Mouse (Mus musculus): ENCODE measurements at regions not wholly inside any gene's neighbourhood (a gene's known extent, or its start where the extent isn't known, plus 50 kb on each side); places are given as distances from the start of the nearest gene placed in this dataset.
A peak's percentile ranks its signal among the peaks of the same experiment; 100 is the strongest.

DNA sequence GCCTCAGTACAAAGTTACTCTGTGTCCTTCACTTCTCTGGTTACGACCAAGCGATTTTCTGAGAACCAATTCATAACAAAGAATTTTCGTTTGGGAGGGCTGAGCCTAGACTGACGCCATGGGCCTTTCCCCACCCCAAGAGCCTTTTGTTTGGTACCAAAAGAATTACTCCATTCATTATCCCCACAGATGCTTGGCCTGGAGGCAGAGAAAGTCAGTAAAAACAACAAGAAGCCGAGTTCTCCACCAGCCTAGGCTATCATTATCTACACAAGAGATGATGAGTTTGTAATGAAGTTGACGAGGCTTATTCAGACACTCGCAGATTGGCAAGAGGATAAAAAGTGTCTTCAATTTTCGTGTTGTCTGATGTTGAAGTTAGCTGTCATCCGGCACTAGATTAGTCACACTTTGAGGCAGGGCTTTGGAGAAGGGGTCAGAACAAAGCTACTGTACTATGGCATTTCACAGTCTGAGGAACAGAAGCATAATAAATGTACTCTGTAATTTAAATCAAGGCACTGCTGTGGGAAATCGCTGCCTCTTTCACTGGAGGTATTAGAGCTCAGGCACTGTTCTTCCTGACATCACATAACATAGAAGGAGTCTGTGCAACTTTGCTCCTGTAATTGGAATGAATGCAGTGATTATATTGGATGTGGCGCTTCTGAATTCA lies 296.9 kb upstream of the Fign start:
- H3K36me3 ChIP-seq (replicated peaks; ENCODE audit: control insufficient read depth, insufficient read depth), result no peaks in the 10 kb centered on the region
- no peak overlapping the region for H3K9ac ChIP-seq
- H3K4me2 ChIP-seq (replicated peaks), result peak overlapping the region; percentile 17; the same call in 1 of the 2 replicates
- ATAC-seq (ENCODE audit: low FRiP score) (peak; percentile 86), DNase-seq (ENCODE audit: low spot score) (peak; percentile 48)
- H3K9me3 ChIP-seq (ENCODE audit: control insufficient read depth, low read length), result no peaks in the 10 kb centered on the region
- H3K4me1 ChIP-seq (replicated peaks; ENCODE audit: control insufficient read depth, insufficient read depth, low read length), result peaks cover 14% of the 10 kb centered on the region
- 9% methylated on average over 11 of the region's 11 CpGs for WGBS
- peak overlapping the region; percentile 61 for H3K27ac ChIP-seq
- no peak overlapping the region for H3K4me3 ChIP-seq (replicated peaks; ENCODE audit: low read length)
- H3K27me3 ChIP-seq (ENCODE audit: control insufficient read depth, insufficient read depth, low read length), result no peaks in the 10 kb centered on the region

DNA sequence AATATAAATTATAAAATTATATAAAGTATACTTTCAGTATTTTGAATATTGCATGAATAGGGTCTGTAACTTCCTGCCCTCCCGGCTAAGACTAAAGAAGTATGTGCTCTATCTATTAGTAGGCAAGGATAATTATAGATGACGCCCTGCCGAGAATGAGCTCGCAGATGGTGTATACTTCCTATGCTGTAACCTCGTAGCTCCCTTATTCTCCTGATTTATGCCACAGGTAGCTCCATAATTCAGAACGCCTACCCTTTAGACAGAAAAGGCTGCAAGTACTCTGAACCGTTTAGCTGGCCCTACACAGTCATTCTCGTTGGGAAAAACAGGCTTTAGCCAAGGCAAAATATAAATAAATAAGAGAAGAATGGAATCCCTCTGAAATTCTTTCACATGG lies 296.4 kb upstream of the Fign start:
- no peak overlapping the region for H3K9ac ChIP-seq
- H3K4me2 ChIP-seq (replicated peaks), result no peak overlapping the region
- no peaks in the 10 kb centered on the region for H3K27me3 ChIP-seq (ENCODE audit: control insufficient read depth, insufficient read depth, low read length)
- no peaks in the 10 kb centered on the region for H3K9me3 ChIP-seq (ENCODE audit: control insufficient read depth, low read length)
- H3K4me3 ChIP-seq (replicated peaks; ENCODE audit: low read length), result no peak overlapping the region
- DNase-seq (ENCODE audit: low spot score) (no peak), ATAC-seq (ENCODE audit: low FRiP score) (peak; percentile 41; the same call in 1 of the 2 replicates)
- H3K36me3 ChIP-seq (replicated peaks; ENCODE audit: control insufficient read depth, insufficient read depth), result no peaks in the 10 kb centered on the region
- H3K27ac ChIP-seq, result peak overlapping the region; percentile 61; the same call in 1 of the 2 replicates
- 23% methylated on average over 8 of the region's 8 CpGs for WGBS
- peaks cover 14% of the 10 kb centered on the region for H3K4me1 ChIP-seq (replicated peaks; ENCODE audit: control insufficient read depth, insufficient read depth, low read length)

DNA sequence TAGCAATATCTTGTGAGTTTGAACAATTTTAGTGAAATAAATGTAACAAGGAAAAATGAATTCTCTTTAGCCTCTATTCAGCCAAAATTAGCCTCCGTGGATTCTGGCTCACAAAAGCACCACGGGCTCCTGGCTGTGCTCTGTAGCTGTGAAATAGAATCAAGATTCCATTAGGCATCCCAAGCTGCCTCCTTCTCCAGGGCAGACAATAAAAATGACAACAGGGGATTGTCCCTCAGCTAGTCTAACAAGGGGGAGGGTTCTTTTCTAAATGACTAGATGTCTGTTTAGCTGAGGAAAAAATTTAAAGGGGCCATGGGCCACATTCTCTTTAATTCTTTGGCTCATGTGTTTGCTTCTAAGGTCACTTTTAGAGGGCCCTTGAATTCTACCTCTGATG lies 272.0 kb upstream of the Fign start:
- Histone ChIP-seq H3K9ac (no peak overlapping the region), H3K27me3 (ENCODE audit: control insufficient read depth, insufficient read depth, low read length) (no peaks in the 10 kb centered on the region), H3K4me3 (replicated peaks; ENCODE audit: low read length) (no peak overlapping the region), H3K27ac (peak overlapping the region; percentile 21; the same call in 1 of the 2 replicates), H3K36me3 (replicated peaks; ENCODE audit: control insufficient read depth, insufficient read depth) (no peaks in the 10 kb centered on the region), H3K9me3 (ENCODE audit: control insufficient read depth, low read length) (no peaks in the 10 kb centered on the region), H3K4me1 (replicated peaks; ENCODE audit: control insufficient read depth, insufficient read depth, low read length) (peaks cover 6% of the 10 kb centered on the region), H3K4me2 (replicated peaks) (0 out of 2 replicates have a peak overlapping the region, but pooled peaks have one; percentile 2)
- DNase-seq (ENCODE audit: low spot score) (no peak), ATAC-seq (ENCODE audit: low FRiP score) (peak; percentile 60; the same call in 1 of the 2 replicates)
- WGBS, result 3% methylated on average over 2 of the region's 2 CpGs

- no peaks in the 10 kb centered on the region for H3K36me3 ChIP-seq (replicated peaks; ENCODE audit: control insufficient read depth, insufficient read depth)
- no peaks in the 10 kb centered on the region for H3K9me3 ChIP-seq (ENCODE audit: control insufficient read depth, low read length)
- H3K4me3 ChIP-seq (replicated peaks; ENCODE audit: low read length), result no peak overlapping the region
- peaks cover 6% of the 10 kb centered on the region for H3K4me1 ChIP-seq (replicated peaks; ENCODE audit: control insufficient read depth, insufficient read depth, low read length)
- H3K9ac ChIP-seq, result no peak overlapping the region
- H3K27me3 ChIP-seq (ENCODE audit: control insufficient read depth, insufficient read depth, low read length), result no peaks in the 10 kb centered on the region
- no peak overlapping the region for H3K27ac ChIP-seq
- no peak overlapping the region for H3K4me2 ChIP-seq (replicated peaks)
- DNase-seq (ENCODE audit: low spot score), result no peak
- ATAC-seq (ENCODE audit: low FRiP score), result no peak
- WGBS, result 64% methylated on average over 7 of the region's 7 CpGs
Observed at GRCm38 (mm10) chr2:64367188-64367587, 269.4 kb upstream of the Fign start.

DNA sequence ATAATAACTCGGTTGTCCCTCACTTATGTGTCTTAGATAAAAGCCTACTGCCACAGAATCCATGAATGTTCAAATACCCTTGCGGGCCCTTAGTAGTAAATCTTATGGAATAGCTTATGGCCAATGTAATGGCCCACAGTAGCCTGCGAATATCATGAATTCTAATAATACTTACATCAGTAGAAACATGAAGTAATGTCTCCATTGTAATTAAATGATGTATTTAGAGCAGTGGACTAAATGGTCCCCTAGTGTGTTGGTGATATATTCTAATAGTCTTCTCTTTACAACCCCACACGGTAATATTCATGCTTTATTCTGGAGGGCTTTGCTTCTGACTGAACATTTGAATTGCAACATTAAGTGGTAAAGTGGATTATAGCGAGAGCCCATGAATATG lies 268.7 kb upstream of the Fign start:
- 62% methylated on average over 5 of the region's 5 CpGs for WGBS
- Histone ChIP-seq H3K9me3 (ENCODE audit: control insufficient read depth, low read length) (no peaks in the 10 kb centered on the region), H3K4me2 (replicated peaks) (no peak overlapping the region), H3K4me3 (replicated peaks; ENCODE audit: low read length) (no peak overlapping the region), H3K9ac (no peak overlapping the region), H3K36me3 (replicated peaks; ENCODE audit: control insufficient read depth, insufficient read depth) (no peaks in the 10 kb centered on the region), H3K27me3 (ENCODE audit: control insufficient read depth, insufficient read depth, low read length) (no peaks in the 10 kb centered on the region), H3K27ac (no peak overlapping the region), H3K4me1 (replicated peaks; ENCODE audit: control insufficient read depth, insufficient read depth, low read length) (peaks cover 6% of the 10 kb centered on the region)
- ATAC-seq (ENCODE audit: low FRiP score) (peak; percentile 14; the same call in 1 of the 2 replicates), DNase-seq (ENCODE audit: low spot score) (no peak)

- 98% methylated on average over 4 of the region's 4 CpGs for WGBS
- ATAC-seq (ENCODE audit: low FRiP score), result no peak
- Histone ChIP-seq H3K4me3 (replicated peaks; ENCODE audit: low read length) (no peak overlapping the region), H3K36me3 (replicated peaks; ENCODE audit: control insufficient read depth, insufficient read depth) (no peaks in the 10 kb centered on the region), H3K27me3 (ENCODE audit: control insufficient read depth, insufficient read depth, low read length) (no peaks in the 10 kb centered on the region), H3K4me1 (replicated peaks; ENCODE audit: control insufficient read depth, insufficient read depth, low read length) (no peaks in the 10 kb centered on the region), H3K27ac (no peak overlapping the region), H3K9ac (no peak overlapping the region), H3K4me2 (replicated peaks) (no peak overlapping the region), H3K9me3 (ENCODE audit: control insufficient read depth, low read length) (no peaks in the 10 kb centered on the region)
- DNase-seq (ENCODE audit: low spot score), result no peak
Observed at GRCm38 (mm10) chr2:64356286-64356685, 258.4 kb upstream of the Fign start.

DNA sequence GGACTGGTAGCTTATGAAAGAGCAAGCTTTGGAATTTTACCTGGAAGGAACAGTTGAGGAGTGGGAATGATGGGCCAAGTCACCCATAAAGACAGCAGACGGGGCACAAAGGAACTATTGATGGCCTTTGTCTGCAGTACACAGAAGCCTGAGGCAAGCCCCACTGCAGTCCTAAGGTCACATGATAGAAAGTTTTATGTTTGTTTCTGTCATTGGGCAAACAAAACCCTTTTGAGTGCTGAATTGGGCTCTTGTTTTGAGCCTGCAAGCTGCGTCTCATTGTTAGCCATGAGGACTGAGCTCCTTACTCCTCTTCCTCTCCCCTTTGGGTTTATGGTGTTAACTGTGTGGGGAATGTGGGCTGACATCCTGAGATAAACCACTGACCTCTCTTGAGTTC lies 227.7 kb upstream of the Fign start:
- ATAC-seq (ENCODE audit: low FRiP score) (no peak), DNase-seq (ENCODE audit: low spot score) (no peak)
- no peaks in the 10 kb centered on the region for H3K27me3 ChIP-seq (ENCODE audit: control insufficient read depth, insufficient read depth, low read length)
- no peak overlapping the region for H3K4me2 ChIP-seq (replicated peaks)
- H3K36me3 ChIP-seq (replicated peaks; ENCODE audit: control insufficient read depth, insufficient read depth), result no peaks in the 10 kb centered on the region
- WGBS, result 22% methylated on average over 2 of the region's 2 CpGs
- H3K4me3 ChIP-seq (replicated peaks; ENCODE audit: low read length), result no peak overlapping the region
- no peak overlapping the region for H3K27ac ChIP-seq
- no peak overlapping the region for H3K9ac ChIP-seq
- H3K4me1 ChIP-seq (replicated peaks; ENCODE audit: control insufficient read depth, insufficient read depth, low read length), result no peaks in the 10 kb centered on the region
- H3K9me3 ChIP-seq (ENCODE audit: control insufficient read depth, low read length), result no peaks in the 10 kb centered on the region
